Mouse (Mus musculus) bone marrow, adult 2 months (tissue): ENCODE results near the gene Kazald1.

Experiments used
- CTCF ChIP-seq: fragments of 200-500 bp; IDR thresholded peaks from 2 replicates; pipeline ENCODE4 v1.5.1; 2011; ENCODE audit warnings: low read length, control low read depth; ENCODE audit not compliant: control insufficient read depth, insufficient read depth
- POLR2A ChIP-seq: fragments of 200-500 bp; IDR thresholded peaks from 2 replicates; pipeline ENCODE4 v1.6.1; 2011; ENCODE audit warnings: low read depth, mild to moderate bottlenecking, control low read depth, low read length, borderline replicate concordance; ENCODE audit not compliant: control insufficient read depth

DNA sequence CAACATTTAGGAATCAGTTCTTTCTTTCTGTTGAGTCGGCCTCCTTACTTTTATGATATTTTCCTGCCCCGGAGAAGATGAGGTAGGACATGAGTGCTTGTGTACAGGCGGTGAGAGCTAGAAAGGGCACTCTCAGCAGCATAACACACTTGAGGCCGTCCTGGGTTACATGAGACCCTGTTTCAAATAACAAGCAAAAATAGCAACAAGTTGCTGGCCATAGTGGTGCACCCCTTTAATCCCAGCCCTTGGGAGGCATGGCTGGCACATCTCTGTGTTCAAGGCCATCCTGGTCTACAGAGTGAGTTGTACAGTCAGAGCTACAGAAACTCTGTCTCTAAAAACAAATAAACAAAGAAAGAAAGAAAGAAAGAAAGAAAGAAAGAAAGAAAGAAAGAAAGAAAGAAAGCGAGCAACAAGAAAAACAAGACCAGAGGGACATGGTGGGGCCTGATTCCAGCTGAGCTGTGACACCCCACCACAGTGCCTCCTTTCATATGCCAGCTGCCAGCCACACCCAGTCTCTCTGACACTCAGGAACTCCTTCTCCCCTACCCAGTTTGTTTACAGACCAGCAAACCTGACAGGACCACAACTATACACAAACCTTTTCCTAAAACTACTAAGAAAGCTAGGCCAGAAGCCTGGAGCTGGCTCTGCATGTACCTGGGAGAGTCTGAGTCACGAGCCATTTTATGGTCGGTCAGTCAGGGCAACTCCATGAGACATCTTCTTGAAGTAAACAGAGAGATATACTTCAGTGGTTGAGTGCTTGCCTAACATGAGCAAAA, 17.9 kb upstream of the Kazald1 start:
- TF ChIP-seq CTCF (no peak), POLR2A (no peak)
